Mouse (Mus musculus) liver, embryonic 14.5 days (tissue): ENCODE measurements around the gene Nlrp4c. TPM values are rescaled to one million over a fixed set of nuclear protein-coding genes. Genes with fewer than 3 reads are reported as not detected.
A peak's percentile ranks its signal among the peaks of the same experiment; 100 is the strongest.

Experiments used
- ATAC-seq: fragments of 200-750 bp; cut with Nextera tagmentation; 2 replicates; pipeline ENCODE4 v1.8.0; 2017; ENCODE audit warnings: moderate number of reproducible peaks, mild to moderate bottlenecking, moderate library complexity; ENCODE audit not compliant: insufficient read depth
- DNase-seq, 3 experiments: peaks; one replicate each; pipeline ENCODE4 v3.0.0-alpha.2; 2012 to 2013; ENCODE audit warnings: low read depth in 3 of 3, low spot score in 3 of 3
- H3K27ac ChIP-seq: fragments of 300-500 bp; sonication (generic); 2 replicates; pipeline ENCODE4 v1.5.1; 2014; ENCODE audit warnings: moderate library complexity, mild to moderate bottlenecking, control low read depth, inconsistent platforms
- H3K27me3 ChIP-seq: fragments of 300-500 bp; sonication (generic); 2 replicates; pipeline ENCODE4 v1.6.1; 2014; ENCODE audit warnings: mild to moderate bottlenecking, low read length, moderate library complexity; ENCODE audit not compliant: control insufficient read depth, insufficient read depth
- H3K36me3 ChIP-seq: fragments of 300-500 bp; sonication (generic); replicated peaks from 2 replicates; pipeline ENCODE4 v1.6.1; 2014; ENCODE audit warnings: low read depth; ENCODE audit not compliant: control insufficient read depth, insufficient read depth
- H3K4me1 ChIP-seq, 2 experiments: fragments of 200-500 bp in 1 of 2; fragments of 300-500 bp in 1 of 2; sonication (generic) in 1 of 2; replicated peaks; 2 replicates each; pipeline ENCODE4 v1.6.1; 2012 to 2014; ENCODE audit warnings: antibody characterized with exemption in 1 of 2, inconsistent platforms in 1 of 2, low read length in 1 of 2; ENCODE audit not compliant: control insufficient read depth in 2 of 2, insufficient read depth in 2 of 2
- H3K4me2 ChIP-seq: fragments of 300-500 bp; sonication (generic); 2 replicates; pipeline ENCODE4 v1.6.1; 2014; ENCODE audit warnings: low read depth, mild to moderate bottlenecking, control low read depth, moderate library complexity
- H3K4me3 ChIP-seq, 2 experiments: fragments of 200-500 bp in 1 of 2; fragments of 300-500 bp in 1 of 2; sonication (generic) in 1 of 2; 2 replicates each; pipeline ENCODE4 v1.5.1; 2012 to 2014; ENCODE audit warnings: low read depth in 2 of 2, low read length in 2 of 2, mild to moderate bottlenecking in 2 of 2, control low read depth in 1 of 2, inconsistent platforms in 1 of 2, moderate library complexity in 1 of 2; ENCODE audit not compliant: insufficient read depth in 1 of 2
- H3K9ac ChIP-seq: fragments of 300-500 bp; sonication (generic); replicated peaks from 2 replicates; pipeline ENCODE4 v1.6.1; 2014; ENCODE audit warnings: mild to moderate bottlenecking, control low read depth, moderate library complexity
- H3K9me3 ChIP-seq: fragments of 300-500 bp; sonication (generic); 2 replicates; pipeline ENCODE4 v1.6.1; 2016; ENCODE audit warnings: low read length, mixed read lengths; ENCODE audit not compliant: control insufficient read depth
- CTCF ChIP-seq: IDR thresholded peaks from 2 replicates; pipeline ENCODE4 v1.5.1; 2016; ENCODE audit warnings: antibody characterized with exemption, low read depth, control low read depth
- EP300 ChIP-seq: IDR thresholded peaks from 2 replicates; pipeline ENCODE4 v1.6.1; 2016; ENCODE audit warnings: antibody characterized with exemption, low read depth
- WGBS: fragments of 180-500 bp; shearing (Covaris S2); extraction: QIAGEN DNeasy Blood & Tissue Kit; methylation state at CpG from one replicate; pipeline ENCODE4 v1.1.7; 2014; ENCODE audit not compliant: insufficient replicate concordance; 5-methylcytosine and 5-hydroxymethylcytosine counted together
- polyA plus RNA-seq, 2 experiments: library from polyadenylated mRNA; depleted of rRNA in 1 of 2; stranded (reverse) in 1 of 2; unstranded in 1 of 2; fragments of >200 nt; fragmentation: Nextera tagmentation in 1 of 2; extraction: Ambion mirVana in 1 of 2; gene quantifications; 2 replicates each; pipeline versions ENCODE4 v1.2.1 to v1.2.3; 2012 to 2014

The Nlrp4c gene
- polyA plus RNA-seq, 2 experiments: not detected

GRCm38 (mm10) chr7:6151266-6151665 is 106.3 kb downstream of the Nlrp4c start:
- Histone ChIP-seq H3K27me3 (no peaks in the 10 kb centered on the region), H3K27ac (no peak overlapping the region), H3K4me2 (no peak overlapping the region), H3K4me1 (peaks cover 13 to 45% of the 10 kb centered on the region in 2 experiments), H3K4me3 (no peak overlapping the region), H3K9ac (no peak overlapping the region), H3K9me3 (no peaks in the 10 kb centered on the region), H3K36me3 (no peaks in the 10 kb centered on the region)
- no peak for DNase-seq
- 73% methylated on average over 1 of the region's 1 CpGs for WGBS
- no peak for ATAC-seq
- no peak for TF ChIP-seq EP300
- no peak for TF ChIP-seq CTCF

GRCm38 (mm10) chr7:6152036-6152435 is 107.1 kb downstream of the Nlrp4c start:
- Histone ChIP-seq H3K4me3 (no peak overlapping the region), H3K9me3 (no peaks in the 10 kb centered on the region), H3K36me3 (no peaks in the 10 kb centered on the region), H3K27ac (no peak overlapping the region), H3K4me1 (peaks cover 17 to 48% of the 10 kb centered on the region in 2 experiments), H3K9ac (no peak overlapping the region), H3K4me2 (no peak overlapping the region), H3K27me3 (no peaks in the 10 kb centered on the region)
- 61% methylated on average over 3 of the region's 3 CpGs for WGBS
- no peak for ATAC-seq
- TF ChIP-seq EP300 (no peak), CTCF (no peak)
- no peak for DNase-seq

- no peak overlapping the region for H3K4me3 ChIP-seq
- H3K36me3 ChIP-seq: no peaks in the 10 kb centered on the region
- DNase-seq: no peak
- H3K27me3 ChIP-seq: no peaks in the 10 kb centered on the region
- no peaks in the 10 kb centered on the region for H3K9me3 ChIP-seq
- H3K27ac ChIP-seq: no peak overlapping the region
- peaks cover 18 to 47% of the 10 kb centered on the region in 2 experiments for H3K4me1 ChIP-seq
- no peak overlapping the region for H3K9ac ChIP-seq
- no peak for ATAC-seq
- WGBS: 65% methylated on average over 3 of the region's 3 CpGs
- H3K4me2 ChIP-seq: no peak overlapping the region
- TF ChIP-seq CTCF (no peak), EP300 (no peak)
These were observed 108.2 kb downstream of the Nlrp4c start for GRCm38 (mm10) chr7:6153131-6153530.

- ATAC-seq: no peak
- Histone ChIP-seq H3K36me3 (no peaks in the 10 kb centered on the region), H3K9ac (peak overlapping the region; percentile 92; the same call in 1 of the 2 replicates), H3K27ac (no peak overlapping the region; the same call in 1 of the 2 replicates), H3K27me3 (no peaks in the 10 kb centered on the region), H3K9me3 (no peaks in the 10 kb centered on the region), H3K4me1 (peaks cover 18 to 41% of the 10 kb centered on the region in 2 experiments), H3K4me3 (peak overlapping the region; percentile 63 to 85; a peak in 3 of 4 replicates), H3K4me2 (peak overlapping the region; percentile 78)
- WGBS: 34% methylated on average over 5 of the region's 5 CpGs
- TF ChIP-seq EP300 (no peak), CTCF (no peak)
- no peak for DNase-seq
These were observed 109.2 kb downstream of the Nlrp4c start for GRCm38 (mm10) chr7:6154164-6154563.

Other genes with a start within 250 kb of the Nlrp4c start
- not detected in 2 replicates for gene Vmn1r63, start 239.7 kb upstream of the Nlrp4c start, polyA plus RNA-seq (2012; rRNA removed)
- gene Vmn1r63, start 239.7 kb upstream of the Nlrp4c start, polyA plus RNA-seq (2014; fragmentation: Nextera tagmentation; extraction: Ambion mirVana): not detected in 2 replicates
- gene Vmn1r64, start 160.6 kb upstream of the Nlrp4c start, polyA plus RNA-seq (2012; rRNA removed): not detected in 2 replicates
- gene Vmn1r64, start 160.6 kb upstream of the Nlrp4c start, polyA plus RNA-seq (2014; fragmentation: Nextera tagmentation; extraction: Ambion mirVana): not detected in 2 replicates
- gene Vmn1r65, start 34.2 kb upstream of the Nlrp4c start, polyA plus RNA-seq (2012; rRNA removed): not detected in 2 replicates
- not detected in 2 replicates for gene Vmn1r65, start 34.2 kb upstream of the Nlrp4c start, polyA plus RNA-seq (2014; fragmentation: Nextera tagmentation; extraction: Ambion mirVana)
- 11.6 and 12.5 TPM in 2 replicates for gene Zfp787, start 110.8 kb downstream of the Nlrp4c start, polyA plus RNA-seq (2012; rRNA removed)
- gene Zfp787, start 110.8 kb downstream of the Nlrp4c start, polyA plus RNA-seq (2014; fragmentation: Nextera tagmentation; extraction: Ambion mirVana): 6.7 and 6.9 TPM in 2 replicates
- 10.1 and 13.8 TPM in 2 replicates for gene Zfp444, start 127.1 kb downstream of the Nlrp4c start, polyA plus RNA-seq (2012; rRNA removed)
- gene Zfp444, start 127.1 kb downstream of the Nlrp4c start, polyA plus RNA-seq (2014; fragmentation: Nextera tagmentation; extraction: Ambion mirVana): 15.0 and 16.3 TPM in 2 replicates
- not detected in 2 replicates for gene Galp, start 151.9 kb downstream of the Nlrp4c start, polyA plus RNA-seq (2012; rRNA removed)
- gene Galp, start 151.9 kb downstream of the Nlrp4c start, polyA plus RNA-seq (2014; fragmentation: Nextera tagmentation; extraction: Ambion mirVana): not detected in 2 replicates
- not detected in 2 replicates for gene Zscan5b, start 177.1 kb downstream of the Nlrp4c start, polyA plus RNA-seq (2012; rRNA removed)
- not detected in 2 replicates for gene Zscan5b, start 177.1 kb downstream of the Nlrp4c start, polyA plus RNA-seq (2014; fragmentation: Nextera tagmentation; extraction: Ambion mirVana)
- not detected in 2 replicates for gene Epp13, start 207.5 kb downstream of the Nlrp4c start, polyA plus RNA-seq (2012; rRNA removed)
- not detected in 2 replicates for gene Epp13, start 207.5 kb downstream of the Nlrp4c start, polyA plus RNA-seq (2014; fragmentation: Nextera tagmentation; extraction: Ambion mirVana)
- gene Zfp667, start 241.4 kb downstream of the Nlrp4c start, polyA plus RNA-seq (2012; rRNA removed): 1.7 and 2.2 TPM in 2 replicates
- gene Zfp667, start 241.4 kb downstream of the Nlrp4c start, polyA plus RNA-seq (2014; fragmentation: Nextera tagmentation; extraction: Ambion mirVana): 5.3 and 6.6 TPM in 2 replicates